Mouse (Mus musculus): Measurements from ENCODE around the gene Wipi2. TPM values are rescaled to one million over a fixed set of nuclear protein-coding genes. Genes with fewer than 3 reads are reported as not detected.
A peak's percentile ranks its signal among the peaks of the same experiment; 100 is the strongest.

The Wipi2 gene
- polyA plus RNA-seq, 2 experiments, result 20.5 to 28.3 TPM

- H3K27ac ChIP-seq, result no peak overlapping the region
- H3K27me3 ChIP-seq (ENCODE audit: control insufficient read depth, insufficient read depth, low read length), result no peaks in the 10 kb centered on the region
- no peak overlapping the region for H3K9ac ChIP-seq (replicated peaks)
- H3K4me2 ChIP-seq (ENCODE audit: low read depth), result no peak overlapping the region
- TF ChIP-seq EP300 (IDR thresholded peaks at IDR 0.05; ENCODE audit: low read depth) (no peak), CTCF (IDR thresholded peaks at IDR 0.05; ENCODE audit: low read depth) (no peak)
- ATAC-seq (ENCODE audit: insufficient read depth) (no peak), DNase-seq (ENCODE audit: low read depth in 3 of 3, low spot score in 3 of 3) (no peak)
- H3K36me3 ChIP-seq (replicated peaks; ENCODE audit: control insufficient read depth, insufficient read depth, low read depth), result no peaks in the 10 kb centered on the region
- no peaks in the 10 kb centered on the region for H3K9me3 ChIP-seq (ENCODE audit: control insufficient read depth, low read length)
- H3K4me3 ChIP-seq (ENCODE audit: insufficient read depth in 1 of 2, low read depth in 2 of 2, low read length in 2 of 2), result no peak overlapping the region
- no peaks in the 10 kb centered on the region for H3K4me1 ChIP-seq (replicated peaks; ENCODE audit: control insufficient read depth in 2 of 2, insufficient read depth in 2 of 2, low read length in 1 of 2)
- 70% methylated on average over 12 of the region's 12 CpGs for WGBS (ENCODE audit: insufficient replicate concordance)
These were observed 65.7 kb downstream of the Wipi2 start for GRCm38 (mm10) chr5:142692971-142693737.

- Histone ChIP-seq H3K27ac (no peak overlapping the region), H3K9me3 (ENCODE audit: control insufficient read depth, low read length) (no peaks in the 10 kb centered on the region), H3K27me3 (ENCODE audit: control insufficient read depth, insufficient read depth, low read length) (no peaks in the 10 kb centered on the region), H3K4me3 (ENCODE audit: insufficient read depth in 1 of 2, low read depth in 2 of 2, low read length in 2 of 2) (no peak overlapping the region), H3K36me3 (replicated peaks; ENCODE audit: control insufficient read depth, insufficient read depth, low read depth) (no peaks in the 10 kb centered on the region), H3K4me2 (ENCODE audit: low read depth) (no peak overlapping the region), H3K4me1 (replicated peaks; ENCODE audit: control insufficient read depth in 2 of 2, insufficient read depth in 2 of 2, low read length in 1 of 2) (no peaks in the 10 kb centered on the region), H3K9ac (replicated peaks) (no peak overlapping the region)
- no peak for DNase-seq (ENCODE audit: low read depth in 3 of 3, low spot score in 3 of 3)
- ATAC-seq (ENCODE audit: insufficient read depth), result no peak
- WGBS (ENCODE audit: insufficient replicate concordance), result 43% methylated on average over 8 of the region's 8 CpGs
- TF ChIP-seq CTCF (IDR thresholded peaks at IDR 0.05; ENCODE audit: low read depth), result no peak
- no peak for TF ChIP-seq EP300 (IDR thresholded peaks at IDR 0.05; ENCODE audit: low read depth)
These were observed 66.4 kb downstream of the Wipi2 start for GRCm38 (mm10) chr5:142693738-142694430.

DNA sequence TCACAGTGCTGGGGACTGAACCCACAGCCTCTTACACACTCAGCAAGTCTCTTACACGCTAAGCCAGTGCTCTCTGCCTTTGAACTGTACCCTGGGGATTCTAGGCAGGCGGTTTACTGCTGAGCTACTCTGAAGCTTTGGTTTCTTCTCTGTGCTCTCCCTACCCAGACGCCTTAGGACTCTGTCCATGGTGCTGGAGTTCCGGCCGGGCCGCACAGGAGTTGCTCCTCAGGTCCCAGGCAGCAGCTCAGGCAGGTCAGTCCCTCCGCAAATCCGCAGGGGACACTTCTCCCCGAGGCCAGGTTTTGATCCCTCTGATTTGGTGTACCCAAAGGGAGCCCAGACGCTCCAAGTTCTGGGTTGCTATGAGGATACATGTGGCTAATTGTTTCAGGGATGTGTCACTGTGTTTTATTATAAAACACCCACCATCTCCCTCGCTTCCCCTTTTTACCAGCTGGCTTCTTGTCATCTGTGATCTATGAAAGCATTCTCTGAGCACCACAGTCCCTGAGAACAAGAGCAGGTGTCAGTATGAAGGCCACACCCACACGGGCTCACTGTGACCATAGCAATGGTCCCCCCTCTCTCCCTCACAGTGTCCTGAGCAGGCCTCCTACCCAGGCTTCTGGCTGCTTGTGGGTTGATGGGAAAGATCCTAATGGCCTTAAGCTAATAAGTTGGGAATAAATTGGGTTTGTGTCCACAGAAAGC is 67.3 kb downstream of the Wipi2 start:
- no peak for TF ChIP-seq EP300 (IDR thresholded peaks at IDR 0.05; ENCODE audit: low read depth)
- no peak for TF ChIP-seq CTCF (IDR thresholded peaks at IDR 0.05; ENCODE audit: low read depth)
- WGBS (ENCODE audit: insufficient replicate concordance), result 11% methylated on average over 12 of the region's 12 CpGs
- H3K4me3 ChIP-seq (ENCODE audit: insufficient read depth in 1 of 2, low read depth in 2 of 2, low read length in 2 of 2), result no peak overlapping the region

GRCm38 (mm10) chr5:142696258-142696657 is 68.8 kb downstream of the Wipi2 start:
- DNase-seq (ENCODE audit: low read depth in 3 of 3, low spot score in 3 of 3) (no peak), ATAC-seq (ENCODE audit: insufficient read depth) (no peak)
- H3K27me3 ChIP-seq (ENCODE audit: control insufficient read depth, insufficient read depth, low read length), result peaks cover 11% of the 10 kb centered on the region
- no peaks in the 10 kb centered on the region for H3K9me3 ChIP-seq (ENCODE audit: control insufficient read depth, low read length)
- H3K9ac ChIP-seq (replicated peaks), result no peak overlapping the region
- TF ChIP-seq CTCF (IDR thresholded peaks at IDR 0.05; ENCODE audit: low read depth) (no peak), EP300 (IDR thresholded peaks at IDR 0.05; ENCODE audit: low read depth) (no peak)
- WGBS (ENCODE audit: insufficient replicate concordance), result 25% methylated on average over 6 of the region's 6 CpGs
- no peak overlapping the region for H3K4me2 ChIP-seq (ENCODE audit: low read depth)
- H3K4me1 ChIP-seq (replicated peaks; ENCODE audit: control insufficient read depth in 2 of 2, insufficient read depth in 2 of 2, low read length in 1 of 2), result no peaks in the 10 kb centered on the region
- H3K4me3 ChIP-seq (ENCODE audit: insufficient read depth in 1 of 2, low read depth in 2 of 2, low read length in 2 of 2), result no peak overlapping the region
- no peak overlapping the region for H3K27ac ChIP-seq
- no peaks in the 10 kb centered on the region for H3K36me3 ChIP-seq (replicated peaks; ENCODE audit: control insufficient read depth, insufficient read depth, low read depth)

More for the DNA sequence above, 67.3 kb downstream of the Wipi2 start:
- Histone ChIP-seq H3K27me3 (ENCODE audit: control insufficient read depth, insufficient read depth, low read length) (no peaks in the 10 kb centered on the region), H3K36me3 (replicated peaks; ENCODE audit: control insufficient read depth, insufficient read depth, low read depth) (no peaks in the 10 kb centered on the region), H3K4me1 (replicated peaks; ENCODE audit: control insufficient read depth in 2 of 2, insufficient read depth in 2 of 2, low read length in 1 of 2) (no peaks in the 10 kb centered on the region), H3K9ac (replicated peaks) (no peak overlapping the region), H3K27ac (no peak overlapping the region), H3K4me2 (ENCODE audit: low read depth) (no peak overlapping the region), H3K9me3 (ENCODE audit: control insufficient read depth, low read length) (no peaks in the 10 kb centered on the region)
- no peak for ATAC-seq (ENCODE audit: insufficient read depth)
- DNase-seq (ENCODE audit: low read depth in 3 of 3, low spot score in 3 of 3), result peak in 1 of 3 experiments; percentile 22

DNA sequence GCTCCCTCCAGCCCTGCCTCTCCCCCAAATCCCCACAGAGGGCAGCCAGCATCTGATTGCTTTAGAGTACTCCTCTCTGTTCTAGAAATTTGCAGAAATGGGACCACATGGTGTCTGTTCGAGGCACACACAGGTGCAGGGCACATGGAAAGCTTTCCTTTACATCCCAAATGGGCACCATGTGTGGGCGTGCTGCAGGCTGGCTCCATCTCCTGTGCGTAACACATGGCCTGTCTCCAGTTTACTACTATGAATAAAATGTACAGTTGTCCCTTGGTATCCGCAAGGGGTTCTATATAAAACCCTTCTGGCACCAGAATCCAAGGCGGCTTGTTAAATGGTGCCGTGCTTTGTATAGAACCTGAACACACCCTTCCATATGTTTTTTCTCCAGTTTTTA is 69.4 kb downstream of the Wipi2 start:
- 64% methylated on average over 6 of the region's 6 CpGs for WGBS (ENCODE audit: insufficient replicate concordance)
- Histone ChIP-seq H3K27ac (no peak overlapping the region), H3K4me2 (ENCODE audit: low read depth) (no peak overlapping the region), H3K9me3 (ENCODE audit: control insufficient read depth, low read length) (no peaks in the 10 kb centered on the region), H3K9ac (replicated peaks) (no peak overlapping the region), H3K27me3 (ENCODE audit: control insufficient read depth, insufficient read depth, low read length) (peaks cover 17% of the 10 kb centered on the region), H3K4me3 (ENCODE audit: insufficient read depth in 1 of 2, low read depth in 2 of 2, low read length in 2 of 2) (no peak overlapping the region), H3K4me1 (replicated peaks; ENCODE audit: control insufficient read depth in 2 of 2, insufficient read depth in 2 of 2, low read length in 1 of 2) (no peaks in the 10 kb centered on the region), H3K36me3 (replicated peaks; ENCODE audit: control insufficient read depth, insufficient read depth, low read depth) (no peaks in the 10 kb centered on the region)
- TF ChIP-seq EP300 (IDR thresholded peaks at IDR 0.05; ENCODE audit: low read depth), result no peak
- TF ChIP-seq CTCF (IDR thresholded peaks at IDR 0.05; ENCODE audit: low read depth), result no peak
- DNase-seq (ENCODE audit: low read depth in 3 of 3, low spot score in 3 of 3) (no peak), ATAC-seq (ENCODE audit: insufficient read depth) (no peak)
